Mouse (Mus musculus): Measurements from ENCODE around the gene Polr2e. TPM values are rescaled to one million over a fixed set of nuclear protein-coding genes. Genes with fewer than 3 reads are reported as not detected.

The Polr2e gene
- total and polyA plus RNA-seq, 3 experiments: 105 to 194 (median 127) TPM

DNA sequence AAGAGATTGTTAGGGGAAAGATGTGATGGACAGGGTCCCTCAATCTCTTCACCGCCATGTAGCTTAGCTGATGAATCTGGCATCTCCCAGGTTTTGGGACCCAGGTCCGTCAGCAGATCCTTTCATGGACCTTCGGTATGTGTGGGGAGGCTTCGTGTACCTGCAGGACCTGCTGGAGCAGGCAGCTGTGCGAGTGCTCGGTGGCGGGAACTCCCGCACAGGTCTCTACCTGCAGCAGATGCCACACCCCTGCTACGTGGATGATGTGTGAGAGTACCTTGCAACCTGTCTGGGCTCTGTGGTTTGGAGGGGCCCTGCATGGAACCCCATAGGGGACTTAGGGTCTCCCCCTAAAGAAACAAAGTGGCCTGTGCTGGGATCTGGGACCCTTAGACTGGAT lies 37.6 kb downstream of the Polr2e start:
- H3K79me2 ChIP-seq (replicated peaks; ENCODE audit: control insufficient read depth, extremely low read depth, insufficient read depth, poor library complexity, severe bottlenecking): no peaks in the 10 kb centered on the region
- no peak overlapping the region for H3K4me2 ChIP-seq (ENCODE audit: insufficient read depth, low read depth, poor library complexity, severe bottlenecking)
- DNase-seq (ENCODE audit: extremely low read depth): no peak
- dilution Hi-C loops (cut with MboI; ENCODE audit: extremely low pct_ligation_motif_present, extremely low pct_unique_long_range_greater_than_20kb, low sequenced_read_pairs): no loop called here
- H3K27ac ChIP-seq (ENCODE audit: insufficient read depth, low read depth): no peak overlapping the region
- no peaks in the 10 kb centered on the region for H3K27me3 ChIP-seq (replicated peaks)
- in situ Hi-C loops (cut with MboI; ENCODE audit: low pct_ligation_motif_present, low pct_unique_long_range_greater_than_20kb, low sequenced_read_pairs): no loop called here
- no peaks in the 10 kb centered on the region for H3K9me3 ChIP-seq (replicated peaks; ENCODE audit: low read length)
- no peak overlapping the region for H3K4me3 ChIP-seq (replicated peaks in 1 of 3; ENCODE audit: low read depth in 2 of 3, low read length in 2 of 3, poor library complexity in 1 of 3)
- H3K9ac ChIP-seq (ENCODE audit: insufficient read depth, low read depth): no peak overlapping the region
- peaks cover 0 to 10% of the 10 kb centered on the region in 2 experiments; a peak in 2 of 4 replicates for H3K4me1 ChIP-seq (ENCODE audit: control insufficient read depth in 1 of 2, insufficient read depth in 2 of 2)
- no peak for TF ChIP-seq HCFC1 (IDR thresholded peaks at IDR 0.05; ENCODE audit: low read depth, low read length)
- TF ChIP-seq IRF4 (IDR thresholded peaks at IDR 0.05; ENCODE audit: low read depth, low read length): no peak
- TF ChIP-seq KAT2A (IDR thresholded peaks at IDR 0.05; ENCODE audit: insufficient replicate concordance, low read length): no peak
- TF ChIP-seq PAX5 (IDR thresholded peaks at IDR 0.05; ENCODE audit: low read length): no peak
- no peak for TF ChIP-seq MAZ (IDR thresholded peaks at IDR 0.05; ENCODE audit: low read depth, low read length)
- TF ChIP-seq BHLHE40 (IDR thresholded peaks at IDR 0.05; ENCODE audit: low read depth, low read length): no peak
- no peak for TF ChIP-seq JUN (IDR thresholded peaks at IDR 0.05; ENCODE audit: insufficient read depth, low read depth, low read length)
- TF ChIP-seq POLR2AphosphoS2 (IDR thresholded peaks at IDR 0.05; ENCODE audit: low read depth, low read length): no peak
- no peak for TF ChIP-seq TBP (conservative IDR thresholded peaks at IDR 0.05; ENCODE audit: low read depth, low read length)
- TF ChIP-seq CHD2 (IDR thresholded peaks at IDR 0.05; ENCODE audit: low read length): no peak
- no peak for TF ChIP-seq ETS1 (conservative IDR thresholded peaks at IDR 0.05; ENCODE audit: low read depth, low read length)
- peaks cover 0 to 79% of the 10 kb centered on the region in 2 experiments for H3K36me3 ChIP-seq (replicated peaks in 1 of 2; ENCODE audit: control insufficient read depth in 1 of 2, insufficient read depth in 1 of 2, low read length in 1 of 2)

GRCm38 (mm10) chr10:79997819-79998218 lies 41.8 kb downstream of the Polr2e start:
- Histone ChIP-seq H3K36me3 (replicated peaks in 1 of 2; ENCODE audit: control insufficient read depth in 1 of 2, insufficient read depth in 1 of 2, low read length in 1 of 2) (peaks cover 10 to 67% of the 10 kb centered on the region in 2 experiments), H3K4me1 (ENCODE audit: control insufficient read depth in 1 of 2, insufficient read depth in 2 of 2) (peaks cover 0 to 22% of the 10 kb centered on the region in 2 experiments; a peak in 2 of 4 replicates), H3K27ac (ENCODE audit: insufficient read depth, low read depth) (no peak overlapping the region)

More at GRCm38 (mm10) chr10:79997819-79998218, 41.8 kb downstream of the Polr2e start:
- Histone ChIP-seq H3K4me3 (replicated peaks in 1 of 3; ENCODE audit: low read depth in 2 of 3, low read length in 2 of 3, poor library complexity in 1 of 3) (no peak overlapping the region), H3K9ac (ENCODE audit: insufficient read depth, low read depth) (no peak overlapping the region), H3K27me3 (replicated peaks) (no peaks in the 10 kb centered on the region), H3K9me3 (replicated peaks; ENCODE audit: low read length) (no peaks in the 10 kb centered on the region), H3K4me2 (ENCODE audit: insufficient read depth, low read depth, poor library complexity, severe bottlenecking) (no peak overlapping the region), H3K79me2 (replicated peaks; ENCODE audit: control insufficient read depth, extremely low read depth, insufficient read depth, poor library complexity, severe bottlenecking) (no peaks in the 10 kb centered on the region)
- no peak for TF ChIP-seq ZC3H11A (IDR thresholded peaks at IDR 0.05; ENCODE audit: low read depth, low read length)
- TF ChIP-seq RCOR1 (conservative IDR thresholded peaks at IDR 0.05; ENCODE audit: low read depth, low read length): no peak
- TF ChIP-seq NELFE (IDR thresholded peaks at IDR 0.05; ENCODE audit: low read depth, low read length): no peak
- TF ChIP-seq KAT2A (IDR thresholded peaks at IDR 0.05; ENCODE audit: insufficient replicate concordance, low read length): no peak
- no peak for TF ChIP-seq IRF4 (IDR thresholded peaks at IDR 0.05; ENCODE audit: low read depth, low read length)
- no peak for TF ChIP-seq ZKSCAN1 (IDR thresholded peaks at IDR 0.05; ENCODE audit: borderline replicate concordance, low read depth, low read length)
- no peak for TF ChIP-seq HCFC1 (IDR thresholded peaks at IDR 0.05; ENCODE audit: low read depth, low read length)
- no peak for TF ChIP-seq ELF1 (IDR thresholded peaks at IDR 0.05; ENCODE audit: low read depth, low read length)
- no peak for TF ChIP-seq UBTF (IDR thresholded peaks at IDR 0.05; ENCODE audit: low read depth, low read length)
- TF ChIP-seq BHLHE40 (IDR thresholded peaks at IDR 0.05; ENCODE audit: low read depth, low read length): no peak
- TF ChIP-seq GABPA (IDR thresholded peaks at IDR 0.05; ENCODE audit: insufficient replicate concordance, low read depth, low read length): no peak
- TF ChIP-seq MAX (IDR thresholded peaks at IDR 0.05; ENCODE audit: low read length): no peak
- TF ChIP-seq JUN (IDR thresholded peaks at IDR 0.05; ENCODE audit: insufficient read depth, low read depth, low read length): no peak
- no peak for TF ChIP-seq USF1 (IDR thresholded peaks at IDR 0.05; ENCODE audit: low read depth, low read length)
- dilution Hi-C loops (cut with MboI; ENCODE audit: extremely low pct_ligation_motif_present, extremely low pct_unique_long_range_greater_than_20kb, low sequenced_read_pairs): no loop called here
- in situ Hi-C loops (cut with MboI; ENCODE audit: low pct_ligation_motif_present, low pct_unique_long_range_greater_than_20kb, low sequenced_read_pairs): no loop called here
- DNase-seq (ENCODE audit: extremely low read depth): no peak
